Mouse (Mus musculus) urinary bladder, postnatal 36 days (tissue): ENCODE results near the gene Ift80.
"Not testable (repeated sequence)": the region's sequence is repeated elsewhere in the genome, so short reads cannot be mapped to it uniquely, and the experiment has no call there.

ENCODE experiments used
- DNase-seq, 2 experiments: peaks; one replicate each; pipeline ENCODE4 v3.0.0; 2022; ENCODE audit warnings: low spot score in 2 of 2, mixed read lengths in 1 of 2

The Ift80 gene

DNA sequence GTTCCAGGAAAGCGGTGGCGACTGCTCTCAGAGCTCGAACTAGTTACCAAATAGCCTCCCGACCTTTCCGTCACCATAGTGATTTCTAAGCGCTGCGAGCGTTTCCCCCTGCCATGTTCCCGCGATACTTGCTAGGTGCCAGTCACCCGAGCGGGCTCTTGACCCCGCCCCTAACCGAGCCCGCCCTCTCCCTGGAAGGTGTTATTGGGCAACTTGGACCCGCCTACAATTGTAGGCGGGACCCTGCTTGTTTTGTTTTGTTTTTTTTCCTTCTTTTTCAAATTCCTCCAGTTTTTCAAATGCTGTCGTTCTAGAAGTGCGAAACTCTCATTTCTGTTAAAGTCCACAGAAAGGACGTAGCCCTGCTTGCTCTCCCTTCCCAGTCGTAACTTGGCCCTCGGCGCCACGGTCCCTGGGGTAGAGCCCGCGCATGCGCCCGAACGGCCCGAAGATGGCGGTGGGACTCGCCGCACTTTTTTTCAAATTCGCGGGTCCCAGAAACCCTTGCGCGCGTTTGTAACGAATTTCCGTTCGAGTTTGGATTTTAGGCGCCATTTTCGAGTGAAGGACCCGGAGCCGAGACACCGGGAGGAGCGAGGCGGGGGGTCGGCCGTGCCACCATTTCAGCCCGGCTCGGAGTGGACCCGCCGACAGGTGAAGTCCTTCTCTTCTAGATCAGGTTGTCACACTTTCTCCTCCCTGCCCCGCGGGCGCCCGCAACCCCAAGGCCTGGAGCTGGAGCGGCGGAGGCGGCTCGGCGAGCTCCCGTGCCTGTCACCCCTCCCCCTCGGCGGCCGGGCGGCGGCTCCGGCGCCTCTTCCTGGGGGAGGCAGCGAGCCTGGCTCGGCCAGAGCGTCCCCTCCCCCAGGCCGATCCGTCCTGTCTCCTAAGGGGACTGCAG is at the start of gene Ift80, which contains the start of gene Smc4:
Gene Ift80 (minus strand): TSS at position 134 of the 901 bp plus-strand sequence.
Gene Smc4 (plus strand): TSS at position 302 of the 901 bp plus-strand sequence.
- DNase-seq = peak; percentile 89 to 93

DNA sequence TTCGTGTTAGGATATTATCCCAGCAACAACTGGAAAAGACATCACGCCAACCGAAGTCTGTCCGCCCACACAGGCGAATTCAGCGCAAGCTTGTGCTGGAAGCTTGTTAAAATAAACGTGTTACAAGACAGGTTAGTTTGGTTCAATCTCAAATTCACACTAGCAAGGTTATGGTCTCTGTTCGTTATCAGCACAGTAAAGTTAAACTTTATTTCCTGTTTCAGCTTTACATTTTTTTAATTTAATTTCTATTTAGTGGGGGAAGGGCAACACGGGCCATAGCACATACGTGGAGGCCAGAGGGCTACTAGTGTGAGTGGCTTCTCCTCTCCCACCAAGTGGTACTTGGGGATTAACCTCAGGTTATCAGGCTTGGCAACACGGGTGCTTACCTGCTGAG is 47.5 kb upstream of the Ift80 start:
- no peak for DNase-seq

DNA sequence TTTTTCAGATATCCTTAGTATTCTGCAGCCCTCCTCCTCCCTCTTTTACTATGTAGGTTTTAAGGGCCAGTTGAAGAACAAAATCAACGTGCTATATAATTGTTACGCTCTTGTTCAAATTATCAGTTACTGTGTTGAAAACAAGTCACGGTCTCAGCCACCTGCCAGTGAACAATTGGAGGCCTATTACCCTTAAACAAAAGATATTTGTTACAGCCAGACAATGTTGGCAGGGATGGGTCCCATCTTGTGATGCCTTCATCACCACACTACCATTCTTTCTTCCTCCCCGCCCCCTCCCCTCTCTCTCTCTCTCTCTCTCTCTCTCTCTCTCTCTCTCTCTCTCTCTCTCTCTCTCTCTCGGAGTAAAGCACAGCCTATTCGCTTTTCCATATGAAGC is 44.6 kb upstream of the Ift80 start:
- no peak for DNase-seq

DNA sequence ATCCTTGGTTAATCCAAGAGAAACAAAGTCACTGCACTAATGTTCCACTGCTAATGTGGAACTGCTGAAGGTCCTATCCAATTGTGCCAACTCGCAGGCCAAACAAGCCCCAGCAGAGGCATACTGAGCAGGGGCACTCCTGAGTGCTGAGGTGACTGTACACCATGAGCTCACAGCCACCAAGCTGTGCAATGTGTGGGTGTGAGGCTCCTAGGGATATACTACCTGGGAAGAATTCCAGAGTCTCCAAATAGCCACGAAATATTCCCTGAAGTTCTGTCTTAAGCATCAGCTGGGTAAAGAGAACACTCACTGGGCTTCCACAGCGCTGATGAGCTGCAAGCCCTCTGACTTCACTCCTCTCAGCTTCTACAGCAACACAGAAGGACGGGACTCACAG is 43.3 kb upstream of the Ift80 start:
- DNase-seq = no peak

GRCm38 (mm10) chr3:69046509-69046908 is 42.1 kb upstream of the Ift80 start:
- DNase-seq = no peak

DNA sequence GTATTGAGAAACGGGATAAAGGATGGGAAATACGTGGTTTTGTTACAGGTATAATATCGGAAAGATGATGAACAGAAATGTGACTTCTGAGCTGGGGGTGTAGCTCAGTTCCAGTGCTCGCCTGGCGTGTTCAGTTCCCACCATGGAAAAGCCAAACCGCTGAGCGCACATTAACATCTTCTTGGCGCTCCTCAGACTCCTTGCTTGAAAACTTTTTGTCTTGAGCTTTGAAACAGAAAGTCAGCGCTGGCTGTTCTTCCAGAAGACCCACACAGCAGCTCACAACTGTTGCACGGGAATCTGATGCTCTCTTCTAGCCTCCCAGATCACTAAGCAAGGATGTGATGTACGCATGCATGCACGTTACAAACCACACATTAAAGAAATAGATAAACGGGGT is 41.4 kb upstream of the Ift80 start:
- DNase-seq = no peak

DNA sequence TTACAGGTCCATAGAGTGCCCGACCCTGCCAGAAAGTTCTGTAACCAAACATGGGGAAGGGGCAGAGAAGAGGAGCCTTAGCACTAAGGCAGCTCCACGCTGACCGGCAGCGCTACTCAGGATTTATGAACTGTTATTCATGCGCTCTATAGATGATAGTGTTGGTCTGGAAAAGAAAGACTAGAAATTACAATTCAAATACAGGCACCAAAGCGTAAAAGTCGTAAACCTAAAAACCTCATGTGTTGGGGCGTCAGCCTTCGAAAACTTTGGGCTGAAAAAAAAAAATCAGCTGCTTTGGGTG is 41.0 kb upstream of the Ift80 start:
- DNase-seq = no peak

- peak; percentile 77 to 89 for DNase-seq
These were observed 40.5 kb upstream of the Ift80 start, which contains the start of gene Trim59 for GRCm38 (mm10) chr3:69044645-69045399. Trim59 (minus strand) TSS chr3:69044755.

GRCm38 (mm10) chr3:69044167-69044591 is 39.8 kb upstream of the Ift80 start:
- DNase-seq = no peak

DNA sequence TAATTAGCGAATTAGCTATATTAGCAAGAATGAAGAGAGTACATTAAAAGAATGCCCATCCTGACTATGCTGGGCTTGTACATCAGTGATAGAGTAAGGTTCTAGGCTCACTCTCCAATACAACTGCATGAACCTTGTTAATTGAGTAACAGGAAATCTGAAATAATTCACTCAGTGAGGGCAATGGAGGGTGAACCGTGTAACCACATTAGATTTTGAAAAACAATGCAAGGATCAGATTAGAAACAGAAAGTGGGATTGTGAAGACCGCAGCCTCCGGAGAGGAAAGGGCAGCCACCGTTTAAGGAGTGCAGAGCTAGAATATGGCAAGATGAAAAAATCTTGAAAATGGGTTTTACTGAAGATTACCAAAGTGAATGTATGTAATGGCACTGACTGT is 36.9 kb upstream of the Ift80 start:
- DNase-seq = no peak

- DNase-seq = no peak
These were observed 35.7 kb upstream of the Ift80 start for GRCm38 (mm10) chr3:69040105-69040504.

DNA sequence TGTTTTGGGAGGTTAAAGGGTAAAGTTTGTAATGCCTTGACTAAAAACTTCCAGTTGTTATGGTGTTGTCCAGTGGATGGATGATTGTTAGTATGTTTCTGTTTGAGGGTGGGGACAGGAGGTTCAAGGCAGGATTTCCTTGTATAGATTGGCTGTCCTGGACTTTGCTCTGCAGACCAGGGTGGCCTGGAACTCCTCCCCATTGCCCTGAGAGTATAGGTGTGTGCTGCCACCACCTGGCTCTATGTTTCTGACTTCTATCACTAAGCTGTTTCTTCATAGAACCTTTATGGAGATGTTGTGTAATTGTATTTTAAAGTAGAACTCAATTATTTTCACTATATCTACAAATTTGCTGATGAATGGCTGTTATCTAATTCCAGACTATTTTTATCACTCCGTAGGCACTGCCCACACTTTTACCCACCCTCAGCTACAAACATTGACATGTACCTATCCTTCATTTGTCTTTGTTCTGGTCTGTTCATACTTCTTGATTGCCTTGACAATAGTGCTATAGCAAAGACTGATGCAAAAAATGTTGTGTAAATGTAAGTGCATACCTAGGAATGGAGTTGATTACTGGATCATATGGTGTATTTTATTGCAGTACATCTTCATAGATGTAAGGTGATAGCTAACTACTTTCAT is 21.9 kb upstream of the Ift80 start:
- no peak for DNase-seq

GRCm38 (mm10) chr3:69020764-69021163 is 16.4 kb upstream of the Ift80 start:
- no peak for DNase-seq

GRCm38 (mm10) chr3:69020285-69020684 is 15.9 kb upstream of the Ift80 start:
- no peak for DNase-seq

GRCm38 (mm10) chr3:69018635-69019034 is 14.3 kb upstream of the Ift80 start:
- DNase-seq = not testable (repeated sequence)

GRCm38 (mm10) chr3:69017181-69017580 is 12.8 kb upstream of the Ift80 start:
- DNase-seq = no peak

DNA sequence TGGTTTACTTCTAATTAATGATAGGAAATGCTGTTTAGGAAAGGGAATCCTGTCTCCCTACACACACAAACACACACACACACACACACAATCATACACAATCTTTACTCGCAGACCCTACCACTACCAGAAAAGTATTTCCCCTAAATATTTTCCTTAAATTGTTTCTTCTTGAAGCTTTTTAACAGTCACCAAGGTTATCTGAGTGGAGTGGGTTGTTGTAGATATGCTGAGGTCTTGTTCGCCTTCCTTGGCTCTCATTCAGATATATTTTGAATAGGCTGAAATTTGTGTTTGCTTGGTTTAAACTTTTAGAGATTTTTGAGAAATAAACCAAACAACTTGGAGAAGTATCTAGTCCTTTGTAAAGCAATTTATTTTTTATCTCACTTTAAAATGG is 4.5 kb upstream of the Ift80 start:
- no peak for DNase-seq

GRCm38 (mm10) chr3:69006246-69006760 is 1.9 kb upstream of the Ift80 start:
- DNase-seq = no peak

DNA sequence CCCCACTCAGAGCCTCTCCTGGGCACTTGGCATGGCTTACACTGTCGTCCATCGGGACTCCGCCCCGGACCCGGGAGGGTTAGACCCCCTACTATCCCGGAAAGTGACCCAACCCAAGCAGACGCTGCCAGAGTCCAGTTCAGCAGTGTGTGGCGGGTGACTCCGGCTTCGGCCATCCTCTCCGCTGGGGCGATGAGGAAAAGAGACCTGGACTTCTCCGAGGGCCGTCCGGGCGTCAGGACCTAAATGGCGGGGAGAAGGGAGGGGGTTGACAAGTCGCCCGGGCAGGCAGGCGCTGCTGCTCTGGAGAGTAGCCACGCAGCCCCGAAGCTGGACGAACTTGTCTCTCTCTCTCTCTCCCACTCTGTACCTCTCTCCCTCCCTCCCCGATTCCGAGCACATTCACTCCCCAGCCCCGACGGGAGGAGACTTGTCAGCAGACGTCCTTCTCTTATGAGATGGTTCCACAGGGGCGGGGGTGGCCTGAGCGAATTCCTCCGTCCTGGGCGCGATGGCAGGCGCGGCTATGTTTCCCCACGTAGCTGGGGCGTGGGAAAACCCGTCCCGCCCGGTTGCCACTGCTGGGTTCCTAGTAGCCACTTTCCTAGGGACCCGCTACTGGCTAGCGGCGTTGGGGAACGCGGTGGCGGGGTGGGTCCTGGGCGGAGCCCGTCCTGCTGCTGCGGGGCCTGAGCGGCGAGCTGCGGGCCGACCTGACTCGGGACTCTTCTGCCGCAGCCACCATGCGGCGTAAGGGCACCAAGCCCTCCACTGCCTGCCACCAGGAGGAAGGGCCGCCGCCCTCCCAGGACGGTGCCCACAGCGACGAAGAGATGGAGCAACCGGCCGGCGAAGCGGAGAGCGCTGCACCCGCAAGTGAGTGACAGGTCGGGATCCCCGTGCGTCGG is 1.2 kb upstream of the Ift80 start:
- peak; percentile 43 to 52 for DNase-seq

GRCm38 (mm10) chr3:69004055-69004436 is 324 bp downstream of the Ift80 start:
- DNase-seq = no peak

DNA sequence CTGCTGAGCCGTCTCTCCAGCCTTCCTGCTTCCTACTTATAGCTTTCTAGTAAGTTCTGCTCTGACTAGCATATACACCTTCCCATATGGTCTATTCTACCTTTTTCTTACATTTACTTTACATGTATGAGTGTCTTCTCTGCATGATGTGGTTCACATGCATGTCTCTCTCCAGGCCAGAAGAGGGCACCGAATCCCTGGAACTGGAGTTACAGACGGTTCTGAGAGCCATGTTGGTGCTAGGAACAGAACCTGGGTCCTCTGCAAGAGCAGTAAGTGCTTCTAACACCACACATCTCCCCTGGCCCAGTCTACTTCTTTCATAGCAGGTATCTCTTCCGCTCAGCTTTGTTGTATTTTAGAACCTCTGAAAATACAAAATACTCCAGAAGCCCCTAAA is 1.6 kb downstream of the Ift80 start:
- no peak for DNase-seq
